Mouse (Mus musculus) heart, embryonic 14.5 days (tissue): ENCODE measurements around the gene Ptp4a2. TPM values are rescaled to one million over a fixed set of nuclear protein-coding genes. Genes with fewer than 3 reads are reported as not detected.

Source experiments
- ATAC-seq: fragments of 200-750 bp; cut with Nextera tagmentation; 2 replicates; pipeline ENCODE4 v1.8.0; 2017; ENCODE audit warnings: low read depth, moderate TSS enrichment; ENCODE audit not compliant: insufficient number of reproducible peaks, insufficient read depth, low FRiP score
- H3K27ac ChIP-seq, 2 experiments: fragments of 200-500 bp in 1 of 2; fragments of 300-500 bp in 1 of 2; sonication (generic) in 1 of 2; replicated peaks in 1 of 2; 2 replicates each; pipeline ENCODE4 v1.5.1; 2012 to 2014; ENCODE audit warnings: low read depth in 2 of 2, low read length in 2 of 2, control low read depth in 1 of 2, mild to moderate bottlenecking in 1 of 2, mixed read lengths in 1 of 2; ENCODE audit not compliant: control insufficient read depth in 1 of 2, insufficient read depth in 1 of 2
- H3K27me3 ChIP-seq: fragments of 300-500 bp; sonication (generic); 2 replicates; pipeline ENCODE4 v1.6.1; 2014; ENCODE audit warnings: mild to moderate bottlenecking, low read length, control low read depth; ENCODE audit not compliant: control insufficient read depth, insufficient read depth
- H3K36me3 ChIP-seq: fragments of 300-500 bp; sonication (generic); 2 replicates; pipeline ENCODE4 v1.6.1; 2014; ENCODE audit warnings: mild to moderate bottlenecking, control low read depth, low read length, mixed read lengths; ENCODE audit not compliant: control insufficient read depth, insufficient read depth
- H3K4me1 ChIP-seq, 2 experiments: fragments of 200-500 bp in 1 of 2; fragments of 300-500 bp in 1 of 2; sonication (generic) in 1 of 2; 2 replicates each; pipeline ENCODE4 v1.6.1; 2012 to 2014; ENCODE audit warnings: low read length in 2 of 2, control low read depth in 1 of 2, mixed read lengths in 1 of 2; ENCODE audit not compliant: control insufficient read depth in 2 of 2, insufficient read depth in 2 of 2
- H3K4me2 ChIP-seq: fragments of 300-500 bp; sonication (generic); 2 replicates; pipeline ENCODE4 v1.6.1; 2014; ENCODE audit warnings: mild to moderate bottlenecking, low read length
- H3K4me3 ChIP-seq, 2 experiments: fragments of 200-500 bp in 1 of 2; fragments of 300-500 bp in 1 of 2; sonication (generic) in 1 of 2; 2 replicates each; pipeline ENCODE4 v1.5.1; 2012 to 2014; ENCODE audit warnings: low read length in 2 of 2, mild to moderate bottlenecking in 2 of 2, control low read depth in 1 of 2, low read depth in 1 of 2, moderate library complexity in 1 of 2; ENCODE audit not compliant: control insufficient read depth in 1 of 2, insufficient read depth in 1 of 2
- H3K9ac ChIP-seq: fragments of 300-500 bp; sonication (generic); 2 replicates; pipeline ENCODE4 v1.6.1; 2014; ENCODE audit warnings: mild to moderate bottlenecking, low read length
- H3K9me3 ChIP-seq: fragments of 300-500 bp; sonication (generic); 2 replicates; pipeline ENCODE4 v1.6.1; 2016; ENCODE audit warnings: low read length, control low read depth; ENCODE audit not compliant: control insufficient read depth
- WGBS: fragments of 180-500 bp; shearing (Covaris S2); extraction: QIAGEN DNeasy Blood & Tissue Kit; methylation state at CpG from one replicate; pipeline ENCODE4 v1.1.7; 2014; 5-methylcytosine and 5-hydroxymethylcytosine counted together
- polyA plus RNA-seq: library from polyadenylated mRNA; unstranded; fragments of >200 nt; fragmentation: Nextera tagmentation; extraction: Ambion mirVana; gene quantifications from 2 replicates; pipeline ENCODE4 v1.2.1, GENCODE M21; 2014

Gene Ptp4a2
- polyA plus RNA-seq, 1 experiment from 2014 or later, result 362 TPM

DNA sequence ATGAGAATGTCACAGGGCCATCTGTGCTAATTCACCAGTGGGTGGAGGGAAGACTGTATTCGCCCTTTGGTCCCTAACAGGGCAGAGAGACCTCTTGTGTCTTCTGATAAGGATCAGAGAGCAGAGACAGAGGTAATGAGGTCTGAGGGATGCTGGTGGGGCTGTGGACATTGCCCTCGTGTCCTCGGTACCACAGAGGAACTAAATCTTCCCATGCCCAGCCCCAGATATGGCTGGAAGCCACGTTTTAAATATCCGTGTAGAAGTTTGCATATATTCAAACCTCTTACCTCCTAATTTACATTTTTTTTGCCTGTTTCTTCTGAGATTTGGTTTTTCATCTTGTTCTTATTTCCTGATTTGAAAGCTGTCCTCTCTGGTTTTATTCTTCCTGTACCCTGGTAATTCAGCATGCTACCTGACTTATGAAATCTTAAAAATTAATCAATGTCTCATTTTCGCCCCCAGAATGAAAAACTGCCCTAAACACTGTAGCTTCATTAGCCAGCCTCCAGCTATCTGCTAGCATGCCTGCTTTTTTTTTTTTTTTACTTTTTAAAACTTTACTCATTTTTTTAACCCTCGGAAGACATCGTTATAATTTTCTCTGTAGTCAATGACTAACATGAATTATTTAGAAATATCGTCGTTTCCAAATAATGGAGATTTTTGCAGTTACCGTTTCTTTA, 67.1 kb downstream of the Ptp4a2 start:
- Histone ChIP-seq H3K27ac (peak overlapping the region; percentile 84 to 85), H3K36me3 (no peaks in the 10 kb centered on the region), H3K4me3 (peak overlapping the region in 1 of 2 experiments; percentile 23; a peak in 1 of 4 replicates), H3K9me3 (no peaks in the 10 kb centered on the region), H3K4me1 (peaks cover 29 to 37% of the 10 kb centered on the region in 2 experiments), H3K4me2 (peak overlapping the region; percentile 66), H3K9ac (peak overlapping the region; percentile 67), H3K27me3 (no peaks in the 10 kb centered on the region)
- no peak for ATAC-seq
- WGBS, result 67% methylated on average over 11 of the region's 11 CpGs

DNA sequence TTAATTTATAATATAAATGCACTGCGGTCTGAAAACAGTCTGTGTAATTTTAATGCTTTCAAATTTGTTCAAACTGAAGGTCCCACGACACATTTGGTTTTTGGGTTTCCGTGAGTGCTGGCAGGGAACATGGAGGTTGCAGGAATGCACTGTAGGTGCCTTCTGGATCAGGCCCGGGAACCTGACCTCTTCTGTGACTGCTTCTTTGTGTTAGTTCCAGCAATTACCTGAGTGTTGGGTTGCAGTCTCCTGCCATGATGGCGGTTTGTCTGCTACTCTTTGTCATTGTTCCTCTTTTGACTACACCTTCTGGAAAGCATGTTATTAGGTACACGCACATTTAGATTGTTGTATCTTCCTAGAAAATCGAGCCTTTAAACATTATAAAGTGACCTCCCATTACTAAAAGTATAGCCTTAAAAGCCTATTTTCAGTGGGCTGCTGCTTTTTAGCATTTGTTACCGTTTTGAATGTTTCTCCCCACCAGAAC, 67.7 kb downstream of the Ptp4a2 start:
- 83% methylated on average over 8 of the region's 8 CpGs for WGBS

DNA sequence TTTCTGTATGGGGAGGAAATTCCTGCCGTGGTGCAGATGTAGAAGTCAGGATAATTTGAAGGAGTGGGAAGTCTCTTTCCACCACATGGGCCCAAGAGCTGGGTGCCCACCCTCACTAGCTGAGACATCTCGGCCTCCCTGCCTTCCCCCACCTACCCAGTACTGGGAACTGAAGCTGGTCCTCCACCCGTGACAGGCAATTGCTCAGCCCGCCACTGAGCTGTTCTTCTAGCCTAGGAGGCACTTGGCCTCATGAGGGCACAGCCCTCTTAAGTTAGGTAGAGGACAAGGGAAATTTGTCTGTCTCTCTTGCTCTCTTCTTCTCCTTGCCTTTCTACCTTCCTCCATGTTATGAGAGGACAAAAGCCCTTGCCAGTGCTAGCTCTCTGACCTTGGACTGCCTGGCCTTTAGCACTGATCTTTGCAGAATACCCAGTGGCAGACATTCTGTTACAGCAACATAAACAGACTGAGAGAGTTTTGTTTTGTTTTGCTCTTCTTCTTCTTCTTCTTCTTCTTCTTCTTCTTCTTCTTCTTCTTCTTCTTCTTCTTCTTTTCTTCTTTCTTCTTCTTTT, 68.3 kb downstream of the Ptp4a2 start:
- Histone ChIP-seq H3K9me3 (no peaks in the 10 kb centered on the region), H3K4me1 (peaks cover 26 to 38% of the 10 kb centered on the region in 2 experiments), H3K4me2 (no peak overlapping the region), H3K27ac (no peak overlapping the region), H3K9ac (no peak overlapping the region), H3K4me3 (no peak overlapping the region), H3K27me3 (no peaks in the 10 kb centered on the region), H3K36me3 (no peaks in the 10 kb centered on the region)
- no peak for ATAC-seq
- WGBS, result 79% methylated on average over 4 of the region's 4 CpGs

More for the DNA sequence above, 67.7 kb downstream of the Ptp4a2 start:
- H3K4me1 ChIP-seq, result peaks cover 26 to 38% of the 10 kb centered on the region in 2 experiments
- H3K27ac ChIP-seq, result no peak overlapping the region
- ATAC-seq, result no peak
- H3K36me3 ChIP-seq, result no peaks in the 10 kb centered on the region
- no peak overlapping the region for H3K4me2 ChIP-seq
- H3K9ac ChIP-seq, result no peak overlapping the region
- no peaks in the 10 kb centered on the region for H3K27me3 ChIP-seq
- H3K9me3 ChIP-seq, result no peaks in the 10 kb centered on the region
- no peak overlapping the region for H3K4me3 ChIP-seq

DNA sequence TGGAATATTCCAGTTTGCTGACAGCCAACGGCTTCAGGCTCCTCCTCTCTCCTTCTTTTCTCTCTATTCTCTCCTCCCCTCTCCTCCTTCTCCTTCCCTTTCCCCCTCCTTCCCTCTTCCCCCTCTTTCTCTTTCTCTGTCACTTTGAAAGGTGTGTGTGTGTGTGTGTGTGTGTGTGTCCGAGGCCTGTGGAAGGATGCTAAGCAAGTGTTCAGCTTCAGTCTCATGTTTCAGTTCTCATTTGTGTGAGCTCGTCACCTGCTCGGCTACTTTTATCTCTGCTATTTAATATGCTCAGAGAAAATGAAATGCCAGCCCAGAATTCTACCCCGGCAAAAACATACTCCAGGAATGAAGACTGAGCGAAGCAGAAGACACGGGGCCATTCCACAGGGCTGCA, 69.6 kb downstream of the Ptp4a2 start:
- Histone ChIP-seq H3K4me1 (peaks cover 26 to 38% of the 10 kb centered on the region in 2 experiments), H3K4me3 (no peak overlapping the region), H3K36me3 (no peaks in the 10 kb centered on the region), H3K9ac (no peak overlapping the region), H3K4me2 (no peak overlapping the region), H3K27me3 (no peaks in the 10 kb centered on the region), H3K9me3 (no peaks in the 10 kb centered on the region), H3K27ac (no peak overlapping the region)
- 72% methylated on average over 7 of the region's 7 CpGs for WGBS
- ATAC-seq, result no peak

DNA sequence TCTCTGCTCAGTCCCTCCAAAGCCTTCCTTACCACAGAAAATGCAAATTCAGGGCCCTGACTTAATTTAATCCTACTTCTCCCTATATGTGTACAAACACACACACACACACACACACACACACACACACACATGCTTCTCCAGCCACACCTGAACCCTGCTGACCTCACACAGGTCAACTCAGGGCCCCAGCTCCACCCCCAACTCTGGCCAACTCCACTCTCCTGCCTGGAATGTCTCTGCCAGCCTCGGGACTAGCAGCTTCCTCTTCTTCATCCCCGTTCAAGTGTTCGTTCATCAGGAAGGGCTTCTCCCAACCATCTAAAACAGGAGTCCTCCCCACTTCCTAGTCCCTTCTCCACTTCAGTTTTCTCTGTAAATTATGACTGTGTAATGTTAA, 70.6 kb downstream of the Ptp4a2 start:
- H3K4me1 ChIP-seq, result peaks cover 25 to 37% of the 10 kb centered on the region in 2 experiments
- ATAC-seq, result no peak
- no peak overlapping the region for H3K4me2 ChIP-seq
- no peaks in the 10 kb centered on the region for H3K9me3 ChIP-seq
- H3K9ac ChIP-seq, result no peak overlapping the region
- H3K4me3 ChIP-seq, result no peak overlapping the region
- H3K27me3 ChIP-seq, result no peaks in the 10 kb centered on the region
- 6% methylated on average over 3 of the region's 3 CpGs for WGBS
- H3K27ac ChIP-seq, result peak overlapping the region; percentile 51 to 70
- H3K36me3 ChIP-seq, result no peaks in the 10 kb centered on the region

DNA sequence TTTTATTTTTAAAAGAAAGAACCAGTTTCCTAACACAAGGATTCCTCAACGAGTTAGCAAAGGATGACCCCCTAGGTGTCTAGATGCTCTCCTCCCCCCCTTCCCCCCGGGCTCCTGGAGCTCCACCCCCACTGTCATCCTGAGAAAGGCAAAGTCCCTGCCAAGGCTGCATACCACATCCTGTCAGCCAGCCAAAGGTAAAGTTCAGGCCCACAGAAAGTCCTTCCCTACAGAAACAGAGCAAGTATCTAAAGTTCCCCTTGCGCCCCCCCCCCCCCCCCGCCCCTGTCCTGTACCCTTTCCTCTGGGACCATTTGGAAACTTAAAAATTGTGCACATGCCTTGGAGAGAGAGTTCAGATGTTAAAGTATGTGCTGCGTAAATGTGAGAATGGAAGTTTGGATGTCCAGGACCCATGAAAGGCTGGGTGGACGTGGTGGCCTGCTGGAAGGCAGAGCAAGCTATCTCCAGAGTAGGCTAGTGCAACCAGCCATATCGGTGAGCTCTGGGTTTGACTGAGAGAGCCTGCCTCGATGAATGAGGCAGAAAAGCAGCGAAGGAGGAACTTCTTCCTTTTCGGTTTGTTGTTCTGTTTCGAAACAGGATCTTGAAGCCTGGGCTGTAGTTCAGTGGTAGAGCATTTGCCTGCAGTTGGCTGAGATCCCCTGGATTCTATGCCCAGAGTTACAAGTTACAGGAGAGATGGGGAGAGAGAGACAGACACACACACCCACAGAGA, 71.7 kb downstream of the Ptp4a2 start:
- WGBS, result 30% methylated on average over 11 of the region's 11 CpGs
- Histone ChIP-seq H3K9ac (peak overlapping the region; percentile 44; the same call in 1 of the 2 replicates), H3K9me3 (no peaks in the 10 kb centered on the region), H3K36me3 (no peaks in the 10 kb centered on the region), H3K27ac (peak overlapping the region; percentile 54 to 70), H3K4me1 (peaks cover 16 to 26% of the 10 kb centered on the region in 2 experiments), H3K4me3 (no peak overlapping the region), H3K4me2 (peak overlapping the region; percentile 42), H3K27me3 (no peaks in the 10 kb centered on the region)
- ATAC-seq, result no peak

DNA sequence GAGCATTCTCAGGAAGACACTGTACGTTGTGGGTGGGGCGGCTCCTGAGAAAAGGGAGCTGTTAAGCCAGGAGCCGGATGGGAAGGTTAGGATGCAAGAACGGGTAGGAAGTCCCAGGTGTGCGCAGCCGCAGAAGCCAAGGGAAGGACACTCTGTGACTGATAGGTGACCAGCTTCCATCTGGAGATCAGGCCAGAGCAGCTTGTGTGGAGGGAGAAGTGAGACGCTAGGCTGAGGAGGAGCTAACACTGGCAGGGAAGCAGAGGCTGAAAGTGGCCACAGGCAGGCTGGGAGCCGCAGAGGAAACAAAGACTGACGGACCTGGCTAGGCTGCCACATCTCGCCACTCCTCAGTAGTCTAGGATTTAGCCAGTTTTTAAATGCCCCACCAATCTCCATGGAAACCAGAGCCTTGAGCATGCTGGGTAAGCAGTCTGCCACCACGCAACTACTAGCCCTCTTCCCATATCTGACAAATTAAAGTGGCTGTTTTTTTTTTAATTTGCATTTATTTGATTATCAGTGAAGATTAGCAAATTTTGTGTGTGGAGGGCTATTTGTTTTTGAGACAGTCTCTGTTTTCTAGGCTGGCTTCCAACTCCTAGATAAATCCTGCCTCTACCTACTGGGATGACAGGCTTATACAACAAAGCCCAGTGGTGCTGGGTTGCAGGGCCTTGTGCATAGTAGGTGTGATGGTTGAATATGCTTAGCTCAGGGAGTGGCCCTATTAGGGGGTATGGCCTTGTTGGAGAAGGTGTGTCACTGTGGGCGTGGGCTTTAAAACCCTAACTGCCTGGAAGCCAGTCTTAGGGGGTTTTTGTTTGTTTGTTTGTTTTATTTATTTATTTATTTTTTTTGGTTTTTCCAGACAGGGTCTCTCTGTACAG, 73.3 kb downstream of the Ptp4a2 start:
- Histone ChIP-seq H3K36me3 (no peaks in the 10 kb centered on the region), H3K4me1 (peaks cover 14 to 23% of the 10 kb centered on the region in 2 experiments), H3K4me3 (no peak overlapping the region), H3K4me2 (no peak overlapping the region), H3K9me3 (no peaks in the 10 kb centered on the region), H3K27ac (no peak overlapping the region), H3K9ac (no peak overlapping the region), H3K27me3 (no peaks in the 10 kb centered on the region)
- no peak for ATAC-seq
- 80% methylated on average over 12 of the region's 12 CpGs for WGBS
